Mouse (Mus musculus) liver, embryonic 12.5 days (tissue): ENCODE measurements around the gene Pcdh9. TPM values are rescaled to one million over a fixed set of nuclear protein-coding genes. Genes with fewer than 3 reads are reported as not detected.

ENCODE experiments used
- ATAC-seq: fragments of 200-750 bp; cut with Nextera tagmentation; 2 replicates; pipeline ENCODE4 v1.8.0; 2017; ENCODE audit warnings: moderate number of reproducible peaks, mild to moderate bottlenecking, moderate library complexity
- H3K27ac ChIP-seq: fragments of 300-500 bp; sonication (generic); 2 replicates; pipeline ENCODE4 v1.5.1; 2016; ENCODE audit warnings: mild to moderate bottlenecking
- H3K27me3 ChIP-seq: fragments of 300-500 bp; sonication (generic); replicated peaks from 2 replicates; pipeline ENCODE4 v1.6.1; 2016; ENCODE audit warnings: mild to moderate bottlenecking, moderate library complexity
- H3K36me3 ChIP-seq: fragments of 300-500 bp; sonication (generic); 2 replicates; pipeline ENCODE4 v1.6.1; 2016; ENCODE audit warnings: mild to moderate bottlenecking, moderate library complexity
- H3K4me1 ChIP-seq: fragments of 300-500 bp; sonication (generic); 2 replicates; pipeline ENCODE4 v1.6.1; 2016
- H3K4me2 ChIP-seq: fragments of 300-500 bp; sonication (generic); 2 replicates; pipeline ENCODE4 v1.6.1; 2016; ENCODE audit warnings: mild to moderate bottlenecking, moderate library complexity
- H3K4me3 ChIP-seq: fragments of 300-500 bp; sonication (generic); 2 replicates; pipeline ENCODE4 v1.5.1; 2016; ENCODE audit warnings: mild to moderate bottlenecking, moderate library complexity
- H3K9ac ChIP-seq: fragments of 300-500 bp; sonication (generic); 2 replicates; pipeline ENCODE4 v1.6.1; 2016; ENCODE audit warnings: mild to moderate bottlenecking, moderate library complexity
- H3K9me3 ChIP-seq: fragments of 300-500 bp; sonication (generic); replicated peaks from 2 replicates; pipeline ENCODE4 v1.6.1; 2016; ENCODE audit warnings: mild to moderate bottlenecking, moderate library complexity
- WGBS: fragments of 180-500 bp; shearing (Covaris S2); methylation state at CpG from one replicate; pipeline ENCODE4 v1.1.7; 2016; ENCODE audit not compliant: insufficient replicate concordance; 5-methylcytosine and 5-hydroxymethylcytosine counted together
- polyA plus RNA-seq: library from polyadenylated mRNA; unstranded; fragments of >200 nt; fragmentation: Nextera tagmentation; extraction: Ambion mirVana; gene quantifications from 2 replicates; pipeline ENCODE4 v1.2.1, GENCODE M21; 2016

The Pcdh9 gene
- polyA plus RNA-seq, 1 experiment from 2014 or later, result 1.0 TPM

DNA sequence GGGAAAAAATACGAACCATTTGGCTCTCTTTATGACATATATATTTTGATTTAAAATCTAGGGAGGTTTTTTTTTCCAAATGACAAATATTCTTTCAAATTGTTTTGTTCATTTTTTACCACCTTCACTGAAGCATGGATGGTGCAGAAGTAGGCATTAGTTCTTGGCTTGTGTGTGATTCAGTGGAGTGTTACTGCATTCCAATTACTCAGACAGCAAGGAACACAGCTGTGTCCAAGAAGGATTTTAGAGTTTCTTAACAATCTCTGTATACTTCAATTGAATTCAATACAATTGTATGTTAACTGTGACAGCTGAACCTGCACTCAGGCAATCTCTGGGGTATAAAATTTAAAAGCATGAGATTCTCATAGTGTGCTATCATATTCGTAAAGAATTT is 127.6 kb downstream of the Pcdh9 start:
- H3K4me1 ChIP-seq, result no peaks in the 10 kb centered on the region
- H3K9me3 ChIP-seq, result no peaks in the 10 kb centered on the region
- no peaks in the 10 kb centered on the region for H3K36me3 ChIP-seq
- no peak overlapping the region for H3K9ac ChIP-seq
- ATAC-seq, result no peak
- no peak overlapping the region for H3K4me2 ChIP-seq
- no peak overlapping the region for H3K27ac ChIP-seq
- H3K4me3 ChIP-seq, result no peak overlapping the region
- WGBS, result 58% methylated on average over 2 of the region's 2 CpGs
- no peaks in the 10 kb centered on the region for H3K27me3 ChIP-seq

GRCm38 (mm10) chr14:93734077-93734673 is 156.3 kb downstream of the Pcdh9 start:
- H3K9ac ChIP-seq, result no peak overlapping the region
- H3K4me2 ChIP-seq, result no peak overlapping the region
- ATAC-seq, result no peak
- H3K27ac ChIP-seq, result no peak overlapping the region
- H3K4me3 ChIP-seq, result no peak overlapping the region
- WGBS, result 45% methylated on average over 10 of the region's 10 CpGs
- no peaks in the 10 kb centered on the region for H3K9me3 ChIP-seq
- H3K36me3 ChIP-seq, result no peaks in the 10 kb centered on the region
- H3K27me3 ChIP-seq, result no peaks in the 10 kb centered on the region
- no peaks in the 10 kb centered on the region for H3K4me1 ChIP-seq

DNA sequence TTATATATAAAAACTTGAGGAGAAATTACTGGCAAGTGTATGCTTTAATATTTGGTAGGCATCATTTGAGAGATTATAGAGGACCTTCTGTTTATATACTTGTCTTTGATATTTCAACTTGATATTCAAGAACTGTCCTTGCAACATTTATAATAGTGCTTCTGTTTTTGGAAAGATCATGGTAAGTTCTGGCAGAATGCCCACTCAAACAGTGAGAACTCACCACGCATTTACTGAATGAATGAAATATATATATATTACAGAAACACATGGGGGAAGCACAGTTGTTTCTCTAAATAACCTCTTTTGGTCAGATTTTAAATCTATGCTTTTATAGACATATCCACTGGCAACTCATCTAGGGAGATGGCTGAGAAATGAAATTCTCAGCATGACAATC is 164.7 kb downstream of the Pcdh9 start:
- WGBS, result 58% methylated on average over 1 of the region's 1 CpGs
- no peak overlapping the region for H3K4me3 ChIP-seq
- H3K9me3 ChIP-seq, result no peaks in the 10 kb centered on the region
- no peaks in the 10 kb centered on the region for H3K36me3 ChIP-seq
- no peak overlapping the region for H3K9ac ChIP-seq
- H3K4me2 ChIP-seq, result no peak overlapping the region
- H3K27ac ChIP-seq, result no peak overlapping the region
- no peak for ATAC-seq
- no peaks in the 10 kb centered on the region for H3K4me1 ChIP-seq
- H3K27me3 ChIP-seq, result no peaks in the 10 kb centered on the region

DNA sequence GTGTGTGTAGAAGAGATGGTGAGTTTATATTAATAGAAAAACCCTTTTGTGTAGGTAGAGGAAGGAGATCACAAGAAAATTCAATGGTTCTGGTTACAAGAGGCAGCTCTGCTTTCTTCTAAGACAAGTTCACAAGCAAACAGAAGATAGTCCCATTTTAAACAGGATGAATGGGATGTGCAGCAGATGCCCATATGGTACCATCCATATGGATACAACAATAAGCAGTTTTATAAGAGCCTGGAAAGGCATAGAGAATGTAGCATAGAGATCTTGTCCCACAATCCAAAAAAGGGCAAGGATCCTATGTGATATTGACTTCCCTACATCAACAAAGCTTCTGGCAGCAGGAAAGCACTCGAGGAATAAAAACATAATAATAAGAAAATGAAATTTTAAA is 171.3 kb downstream of the Pcdh9 start:
- Histone ChIP-seq H3K36me3 (no peaks in the 10 kb centered on the region), H3K9me3 (no peaks in the 10 kb centered on the region), H3K27ac (no peak overlapping the region), H3K27me3 (no peaks in the 10 kb centered on the region), H3K4me2 (no peak overlapping the region), H3K4me3 (no peak overlapping the region), H3K9ac (no peak overlapping the region), H3K4me1 (no peaks in the 10 kb centered on the region)
- 49% methylated on average over 1 of the region's 1 CpGs for WGBS
- ATAC-seq, result no peak

- Histone ChIP-seq H3K4me3 (no peak overlapping the region), H3K9me3 (no peaks in the 10 kb centered on the region), H3K4me1 (no peaks in the 10 kb centered on the region), H3K9ac (no peak overlapping the region), H3K36me3 (no peaks in the 10 kb centered on the region), H3K27me3 (no peaks in the 10 kb centered on the region), H3K27ac (no peak overlapping the region), H3K4me2 (no peak overlapping the region)
- no peak for ATAC-seq
- WGBS, result 73% methylated on average over 12 of the region's 12 CpGs
These were observed 177.1 kb downstream of the Pcdh9 start for GRCm38 (mm10) chr14:93713250-93713935.

DNA sequence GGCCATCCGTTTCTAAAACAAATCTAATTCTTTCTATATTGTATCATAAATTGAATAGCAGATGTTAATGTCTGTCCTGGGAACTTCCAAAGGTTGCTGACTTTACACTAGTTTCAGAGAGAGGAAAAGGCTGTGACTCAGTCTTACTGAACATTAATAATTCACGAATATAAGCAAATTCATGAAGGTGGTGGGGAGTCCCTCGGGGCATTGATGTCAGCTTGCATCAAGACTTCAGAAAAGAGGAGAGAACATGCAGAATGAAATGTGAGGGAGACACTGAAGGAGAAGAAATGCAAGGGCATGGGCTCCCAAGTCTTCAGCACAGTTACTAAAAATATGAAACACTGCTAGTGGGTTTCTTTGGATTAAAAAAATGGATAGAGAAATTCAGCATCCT is 181.8 kb downstream of the Pcdh9 start:
- H3K4me2 ChIP-seq, result no peak overlapping the region
- ATAC-seq, result no peak
- no peaks in the 10 kb centered on the region for H3K9me3 ChIP-seq
- WGBS, result 59% methylated on average over 3 of the region's 3 CpGs
- H3K4me1 ChIP-seq, result no peaks in the 10 kb centered on the region
- H3K27ac ChIP-seq, result no peak overlapping the region
- no peak overlapping the region for H3K9ac ChIP-seq
- H3K27me3 ChIP-seq, result no peaks in the 10 kb centered on the region
- H3K4me3 ChIP-seq, result no peak overlapping the region
- H3K36me3 ChIP-seq, result no peaks in the 10 kb centered on the region

DNA sequence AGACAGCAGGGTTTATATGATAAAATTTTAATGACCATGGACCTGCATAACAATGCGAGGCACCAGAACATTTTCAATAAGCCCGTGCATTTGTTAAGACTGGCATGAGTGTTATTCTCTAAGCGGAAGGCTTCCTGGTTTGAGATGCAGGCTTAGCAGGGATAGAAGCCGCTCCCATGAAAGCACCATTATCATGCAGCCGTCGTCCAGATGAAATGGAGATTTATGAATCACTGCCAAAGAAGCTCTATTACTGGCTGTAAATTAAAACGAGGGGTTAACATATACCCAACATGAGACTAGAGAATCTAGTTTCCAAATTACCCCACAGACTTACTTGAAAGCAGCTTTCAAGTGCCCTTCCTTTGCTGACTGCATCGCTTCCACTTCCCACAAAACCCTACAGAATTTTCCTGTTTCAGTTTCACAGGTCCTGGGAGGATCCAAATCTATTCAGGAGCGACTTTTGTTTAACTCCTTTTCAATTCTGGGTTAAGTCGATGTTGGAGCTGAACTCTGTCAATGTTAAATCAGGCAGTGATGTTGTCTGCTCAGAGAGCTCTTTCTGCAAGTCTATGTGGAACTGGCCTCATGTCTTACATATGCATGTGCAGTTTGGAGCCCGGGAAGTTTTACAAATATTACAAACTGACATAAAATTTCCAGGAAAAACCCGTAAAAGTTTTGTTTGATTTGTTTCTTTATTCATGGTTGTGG is 188.9 kb downstream of the Pcdh9 start:
- H3K36me3 ChIP-seq, result no peaks in the 10 kb centered on the region
- 56% methylated on average over 12 of the region's 12 CpGs for WGBS
- ATAC-seq, result no peak
- no peak overlapping the region for H3K27ac ChIP-seq
- no peaks in the 10 kb centered on the region for H3K9me3 ChIP-seq
- H3K4me2 ChIP-seq, result no peak overlapping the region
- H3K4me1 ChIP-seq, result no peaks in the 10 kb centered on the region
- H3K27me3 ChIP-seq, result no peaks in the 10 kb centered on the region
- no peak overlapping the region for H3K4me3 ChIP-seq
- no peak overlapping the region for H3K9ac ChIP-seq

- no peaks in the 10 kb centered on the region for H3K27me3 ChIP-seq
- H3K9ac ChIP-seq, result no peak overlapping the region
- no peaks in the 10 kb centered on the region for H3K9me3 ChIP-seq
- H3K4me2 ChIP-seq, result no peak overlapping the region
- WGBS, result 87% methylated on average over 1 of the region's 1 CpGs
- no peak for ATAC-seq
- no peak overlapping the region for H3K4me3 ChIP-seq
- no peaks in the 10 kb centered on the region for H3K36me3 ChIP-seq
- no peak overlapping the region for H3K27ac ChIP-seq
- H3K4me1 ChIP-seq, result no peaks in the 10 kb centered on the region
These were observed 189.6 kb downstream of the Pcdh9 start for GRCm38 (mm10) chr14:93700916-93701315.

- no peak overlapping the region for H3K4me2 ChIP-seq
- ATAC-seq, result no peak
- no peak overlapping the region for H3K9ac ChIP-seq
- no peak overlapping the region for H3K27ac ChIP-seq
- H3K4me3 ChIP-seq, result no peak overlapping the region
- H3K9me3 ChIP-seq, result no peaks in the 10 kb centered on the region
- H3K4me1 ChIP-seq, result no peaks in the 10 kb centered on the region
- no peaks in the 10 kb centered on the region for H3K27me3 ChIP-seq
- no peaks in the 10 kb centered on the region for H3K36me3 ChIP-seq
- WGBS, result 62% methylated on average over 1 of the region's 1 CpGs
These were observed 205.8 kb downstream of the Pcdh9 start for GRCm38 (mm10) chr14:93684641-93685040.

- Histone ChIP-seq H3K4me3 (no peak overlapping the region), H3K36me3 (no peaks in the 10 kb centered on the region), H3K9ac (no peak overlapping the region), H3K4me2 (no peak overlapping the region), H3K9me3 (no peaks in the 10 kb centered on the region), H3K27me3 (no peaks in the 10 kb centered on the region), H3K4me1 (no peaks in the 10 kb centered on the region), H3K27ac (no peak overlapping the region)
- ATAC-seq, result no peak
- WGBS, result 66% methylated on average over 5 of the region's 5 CpGs
These were observed 215.0 kb downstream of the Pcdh9 start for GRCm38 (mm10) chr14:93675273-93676068.

GRCm38 (mm10) chr14:93653986-93654757 is 236.3 kb downstream of the Pcdh9 start:
- no peaks in the 10 kb centered on the region for H3K9me3 ChIP-seq
- no peak overlapping the region for H3K27ac ChIP-seq
- no peaks in the 10 kb centered on the region for H3K4me1 ChIP-seq
- H3K9ac ChIP-seq, result no peak overlapping the region
- no peak overlapping the region for H3K4me2 ChIP-seq
- H3K36me3 ChIP-seq, result no peaks in the 10 kb centered on the region
- no peak for ATAC-seq
- 55% methylated on average over 9 of the region's 9 CpGs for WGBS
- H3K4me3 ChIP-seq, result no peak overlapping the region
- no peaks in the 10 kb centered on the region for H3K27me3 ChIP-seq
